8 mouse cellular contexts compared by ENCODE assay signal in genomic region chr8:106134751-106135571, GRCm38 (mm10). TPM values are rescaled to one million over a fixed set of nuclear protein-coding genes. Genes with fewer than 3 reads are reported as not detected.
DNase-seq lines count a peak whose midpoint lies in the region; ATAC-seq and TF ChIP-seq lines count a peak whose summit lies in the region.

No protein-coding gene starts in this region.

- peaks cover 56% of the 10 kb centered on the region for H3K4me1 ChIP-seq in thymus, adult 2 months (replicated peaks; ENCODE audit: control insufficient read depth, insufficient read depth, low read length)
- peaks cover 54% of the 10 kb centered on the region for H3K4me1 ChIP-seq in kidney, embryonic 15.5 days
- peaks cover 24% of the 10 kb centered on the region for H3K4me1 ChIP-seq in lung, embryonic 15.5 days
- H3K4me1 ChIP-seq in hindbrain, postnatal 0 days (ENCODE audit: insufficient read depth, low read length): peaks cover 20% of the 10 kb centered on the region

- H3K27ac ChIP-seq in thymus, adult 2 months (ENCODE audit: control insufficient read depth, insufficient read depth, low read length): no peak overlapping the region
- peak overlapping the region; percentile 89 for H3K27ac ChIP-seq in kidney, embryonic 15.5 days
- H3K27ac ChIP-seq in lung, embryonic 15.5 days: peak overlapping the region; percentile 91
- no peak overlapping the region for H3K27ac ChIP-seq in hindbrain, postnatal 0 days

- 0 out of 2 replicates have a peak overlapping the region, but pooled peaks have one; percentile 53 for H3K9ac ChIP-seq in kidney, embryonic 15.5 days
- peak overlapping the region; percentile 58 for H3K9ac ChIP-seq in lung, embryonic 15.5 days
- H3K9ac ChIP-seq in hindbrain, postnatal 0 days (replicated peaks; ENCODE audit: low read length): no peak overlapping the region

- H3K27me3 ChIP-seq in thymus, adult 2 months (ENCODE audit: control insufficient read depth, insufficient read depth, low read length): peaks cover 22% of the 10 kb centered on the region
- peaks cover 60% of the 10 kb centered on the region for H3K27me3 ChIP-seq in kidney, embryonic 15.5 days
- peaks cover 37% of the 10 kb centered on the region for H3K27me3 ChIP-seq in lung, embryonic 15.5 days
- H3K27me3 ChIP-seq in hindbrain, postnatal 0 days (ENCODE audit: insufficient read depth, low read length): peaks cover 32% of the 10 kb centered on the region

- H3K4me3 ChIP-seq in thymus, adult 2 months (ENCODE audit: control insufficient read depth, insufficient read depth, low read length): peak overlapping the region; percentile 66; the same call in 1 of the 2 replicates
- peak overlapping the region; percentile 58 for H3K4me3 ChIP-seq in kidney, embryonic 15.5 days (replicated peaks)
- H3K4me3 ChIP-seq in lung, embryonic 15.5 days: peak overlapping the region; percentile 54
- no peak overlapping the region for H3K4me3 ChIP-seq in hindbrain, postnatal 0 days (ENCODE audit: low read length)

- TF ChIP-seq POLR2A in thymus, adult 2 months (IDR thresholded peaks at IDR 0.05; ENCODE audit: control insufficient read depth, extremely low read depth, insufficient read depth, low read length, poor library complexity): no peak

- H3K9me3 ChIP-seq in kidney, embryonic 15.5 days (replicated peaks): no peaks in the 10 kb centered on the region
- no peaks in the 10 kb centered on the region for H3K9me3 ChIP-seq in lung, embryonic 15.5 days
- no peaks in the 10 kb centered on the region for H3K9me3 ChIP-seq in hindbrain, postnatal 0 days (ENCODE audit: low read length)

- peak overlapping the region; percentile 67 for H3K4me2 ChIP-seq in kidney, embryonic 15.5 days
- H3K4me2 ChIP-seq in lung, embryonic 15.5 days: peak overlapping the region; percentile 79
- H3K4me2 ChIP-seq in hindbrain, postnatal 0 days (ENCODE audit: low read depth, low read length): no peak overlapping the region

- peak; percentile 68 for ATAC-seq in kidney, embryonic 15.5 days (replicated peaks; ENCODE audit: low FRiP score)
- peak; percentile 74 for ATAC-seq in lung, embryonic 15.5 days (ENCODE audit: borderline replicate concordance, extremely low read depth, low FRiP score, low TSS enrichment)
- no peak for ATAC-seq in hindbrain, postnatal 0 days

- 61% methylated on average over 14 of the region's 14 CpGs for WGBS in thymus, adult 2 months
- WGBS in kidney, embryonic 15.5 days: 12% methylated on average over 14 of the region's 14 CpGs
- WGBS in lung, embryonic 15.5 days: 14% methylated on average over 14 of the region's 14 CpGs
- WGBS in hindbrain, postnatal 0 days: 28% methylated on average over 14 of the region's 14 CpGs

- no peak for TF ChIP-seq CTCF in thymus, adult 2 months (IDR thresholded peaks at IDR 0.05; ENCODE audit: borderline replicate concordance, control insufficient read depth, extremely low read depth, insufficient read depth, low read length, poor library complexity)
- TF ChIP-seq CTCF in hindbrain, postnatal 0 days (IDR thresholded peaks at IDR 0.05; ENCODE audit: low read depth): no peak

- DNase-seq in thymus, adult 2 months: no peak
- DNase-seq in thymus, postnatal 25 days: no peak
- DNase-seq in yolk sac, embryonic 10.5 days (ENCODE audit: low spot score): peak; percentile 87
- DNase-seq in hindbrain, postnatal 0 days (ENCODE audit: low spot score): no peak
- no peak for DNase-seq in spleen, postnatal 36 days (ENCODE audit: low spot score in 2 of 2)
- DNase-seq in heart, adult 8-10 months (ENCODE audit: low spot score): no peak

- peaks cover 25% of the 10 kb centered on the region for H3K36me3 ChIP-seq in thymus, adult 2 months (ENCODE audit: control insufficient read depth, insufficient read depth, low read length)
- peaks cover 32% of the 10 kb centered on the region for H3K36me3 ChIP-seq in kidney, embryonic 15.5 days
- peaks cover 28% of the 10 kb centered on the region for H3K36me3 ChIP-seq in lung, embryonic 15.5 days
- H3K36me3 ChIP-seq in hindbrain, postnatal 0 days (ENCODE audit: insufficient read depth, low read length): peaks cover 9% of the 10 kb centered on the region; the same call in 1 of the 2 replicates

RNA-seq across cellular contexts. Expression of gene Esrp2, which starts 1.8 kb away (rescaled TPM):
- polyA plus RNA-seq in thymus, adult 2 months (2012; rRNA removed): 24.5 and 29.9 TPM in 2 replicates
- polyA plus RNA-seq in kidney, embryonic 15.5 days (2015; fragmentation: Nextera tagmentation; extraction: Ambion mirVana): 14.9 and 15.8 TPM in 2 replicates
- 43.6 and 44.1 TPM in 2 replicates for polyA plus RNA-seq in lung, embryonic 15.5 days (2015; fragmentation: Nextera tagmentation; extraction: Ambion mirVana)
- 0.10 and 0.75 TPM in 2 replicates for total RNA-seq in hindbrain, postnatal 0 days (2014; rRNA removed)
- polyA plus RNA-seq in hindbrain, postnatal 0 days (2015; fragmentation: Nextera tagmentation; extraction: Ambion mirVana): 0.10 and 0.15 TPM in 2 replicates
- under 1 TPM; 0.23 to 0.81 (median 0.42) TPM for total RNA-seq in heart, adult 8-10 months (2022)

RNA-seq across cellular contexts. Expression of gene Pla2g15, which starts 15.2 kb away (rescaled TPM):
- polyA plus RNA-seq in thymus, adult 2 months (2012; rRNA removed): 17.4 and 18.2 TPM in 2 replicates
- 12.4 and 13.9 TPM in 2 replicates for polyA plus RNA-seq in kidney, embryonic 15.5 days (2015; fragmentation: Nextera tagmentation; extraction: Ambion mirVana)
- 12.7 and 13.7 TPM in 2 replicates for polyA plus RNA-seq in lung, embryonic 15.5 days (2015; fragmentation: Nextera tagmentation; extraction: Ambion mirVana)
- 14.9 and 18.2 TPM in 2 replicates for total RNA-seq in hindbrain, postnatal 0 days (2014; rRNA removed)
- 14.6 and 15.7 TPM in 2 replicates for polyA plus RNA-seq in hindbrain, postnatal 0 days (2015; fragmentation: Nextera tagmentation; extraction: Ambion mirVana)
- total RNA-seq in heart, adult 8-10 months (2022): 10 to 100 TPM in 1 of 4 experiments, 1 to 10 TPM in 3; 7.7 to 10.0 (median 9.4) TPM

RNA-seq across cellular contexts. Expression of gene Slc7a6, which starts 33.7 kb away (rescaled TPM):
- polyA plus RNA-seq in thymus, adult 2 months (2012; rRNA removed): 96.3 and 103 TPM in 2 replicates
- polyA plus RNA-seq in kidney, embryonic 15.5 days (2015; fragmentation: Nextera tagmentation; extraction: Ambion mirVana): 52.7 and 57.3 TPM in 2 replicates
- polyA plus RNA-seq in lung, embryonic 15.5 days (2015; fragmentation: Nextera tagmentation; extraction: Ambion mirVana): 50.8 and 57.6 TPM in 2 replicates
- total RNA-seq in hindbrain, postnatal 0 days (2014; rRNA removed): 35.2 and 39.1 TPM in 2 replicates
- 49.9 and 53.2 TPM in 2 replicates for polyA plus RNA-seq in hindbrain, postnatal 0 days (2015; fragmentation: Nextera tagmentation; extraction: Ambion mirVana)
- 10 to 100 TPM in 1 of 4 experiments, 1 to 10 TPM in 3; 6.9 to 10.8 (median 9.6) TPM for total RNA-seq in heart, adult 8-10 months (2022)

Comparison
In these comparisons a context has a peak if more than half of its experiments do, and no peak if none do; other contexts are left out.
1. H3K27ac ChIP-seq: peak in kidney, embryonic 15.5 days (single experiment) and lung, embryonic 15.5 days (single experiment); none in thymus, adult 2 months (single experiment) and hindbrain, postnatal 0 days (single experiment).
2. RNA of gene Esrp2, which starts 1.8 kb away (polyA plus RNA-seq): 43.6 to 44.1 TPM in lung, embryonic 15.5 days, 24.5 to 29.9 TPM in thymus, adult 2 months and 14.9 to 15.8 TPM in kidney, embryonic 15.5 days; 0.10 to 0.15 TPM in hindbrain, postnatal 0 days; every median in the first group is over 10 times any median in the second.